Mouse (Mus musculus) megakaryocyte progenitor cell, adult 5-6 weeks (primary cell): ENCODE results near the gene Hist1h3c. TPM values are rescaled to one million over a fixed set of nuclear protein-coding genes. Genes with fewer than 3 reads are reported as not detected.
A peak's percentile ranks its signal among the peaks of the same experiment; 100 is the strongest.

Source experiments
- ATAC-seq: replicated peaks from 2 replicates; pipeline ENCODE4 v1.8.0; 2016; ENCODE audit warnings: mild to moderate bottlenecking, moderate TSS enrichment, inconsistent platforms; ENCODE audit not compliant: poor library complexity
- total RNA-seq, 2 experiments: library from RNA; stranded (forward) in 1 of 2; stranded (reverse) in 1 of 2; fragments of 157-497, 149-512 nt in 1 of 2; fragments of 200-1000 nt in 1 of 2; gene quantifications; 2 replicates each; pipeline versions ENCODE4 v1.2.3 to v1.2.4; 2015 to 2017

Hist1h3c gene
- total RNA-seq, 2 experiments from 2014 or later = 88.8 to 756 TPM

DNA sequence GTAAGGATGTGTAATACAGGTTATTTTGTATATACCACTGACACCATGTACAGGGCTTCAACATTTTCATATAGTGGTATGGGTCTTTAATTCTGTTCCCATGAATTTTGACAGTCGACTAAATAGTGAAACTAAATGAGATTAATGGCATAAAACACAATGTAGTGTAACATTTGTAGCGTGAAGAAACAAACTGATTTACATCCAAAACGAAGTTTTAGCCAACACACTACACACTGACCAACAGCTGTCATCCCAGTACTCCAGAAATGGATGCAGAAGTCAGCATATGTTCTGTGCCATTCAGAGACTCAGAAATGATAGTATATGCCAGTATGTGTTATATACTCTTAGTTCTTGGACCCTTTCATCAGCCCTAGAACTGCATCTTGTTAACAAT lies 12.5 kb upstream of the Hist1h3c start:
- ATAC-seq = no peak

DNA sequence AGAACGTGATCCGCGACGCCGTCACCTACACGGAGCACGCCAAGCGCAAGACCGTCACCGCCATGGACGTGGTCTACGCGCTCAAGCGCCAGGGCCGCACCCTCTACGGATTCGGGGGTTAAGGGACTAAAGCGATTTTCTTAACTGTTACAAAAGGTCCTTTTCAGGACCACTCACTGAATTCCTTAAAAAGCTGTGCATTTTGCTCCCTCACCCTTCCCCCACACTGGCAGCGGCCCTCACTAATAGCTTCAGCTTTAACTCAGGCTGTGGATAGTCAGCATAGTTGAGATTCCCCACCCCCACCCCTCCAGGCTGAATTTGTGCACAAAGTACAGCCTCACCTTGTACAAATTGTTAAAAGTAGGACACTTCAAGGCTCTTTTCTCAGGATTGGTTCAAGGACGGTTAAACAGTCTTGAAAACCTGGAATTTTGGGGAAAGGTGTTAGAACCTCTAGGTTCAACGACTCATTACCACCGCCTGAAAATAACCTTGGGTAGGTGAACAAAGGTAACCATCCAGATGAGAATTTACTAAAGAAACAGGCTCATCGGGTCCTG lies 11.9 kb upstream of the Hist1h3c start:
- ATAC-seq = peak; percentile 25

DNA sequence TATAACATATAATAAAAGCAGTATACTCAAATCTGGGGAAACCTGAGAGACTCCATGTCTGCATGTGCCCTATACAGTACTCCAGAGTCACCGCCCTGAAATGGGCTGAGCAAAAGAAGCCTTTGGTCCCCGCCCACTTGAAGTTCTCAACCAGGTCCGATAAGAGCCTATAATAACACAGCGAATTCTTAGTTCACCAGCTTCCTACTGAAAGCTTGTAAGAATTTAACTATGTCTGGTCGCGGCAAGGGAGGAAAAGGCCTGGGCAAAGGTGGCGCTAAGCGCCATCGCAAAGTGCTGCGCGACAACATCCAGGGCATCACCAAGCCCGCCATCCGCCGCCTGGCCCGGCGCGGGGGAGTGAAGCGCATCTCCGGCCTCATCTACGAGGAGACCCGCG lies 11.4 kb upstream of the Hist1h3c start, which contains the start of gene Hist1h4b:
Hist1h4b (plus strand) TSS at position 224 of the 400 bp plus-strand sequence.
- ATAC-seq = peak; percentile 51

- no peak for ATAC-seq
Observed at GRCm38 (mm10) chr13:23755000-23755399, 9.6 kb upstream of the Hist1h3c start.

DNA sequence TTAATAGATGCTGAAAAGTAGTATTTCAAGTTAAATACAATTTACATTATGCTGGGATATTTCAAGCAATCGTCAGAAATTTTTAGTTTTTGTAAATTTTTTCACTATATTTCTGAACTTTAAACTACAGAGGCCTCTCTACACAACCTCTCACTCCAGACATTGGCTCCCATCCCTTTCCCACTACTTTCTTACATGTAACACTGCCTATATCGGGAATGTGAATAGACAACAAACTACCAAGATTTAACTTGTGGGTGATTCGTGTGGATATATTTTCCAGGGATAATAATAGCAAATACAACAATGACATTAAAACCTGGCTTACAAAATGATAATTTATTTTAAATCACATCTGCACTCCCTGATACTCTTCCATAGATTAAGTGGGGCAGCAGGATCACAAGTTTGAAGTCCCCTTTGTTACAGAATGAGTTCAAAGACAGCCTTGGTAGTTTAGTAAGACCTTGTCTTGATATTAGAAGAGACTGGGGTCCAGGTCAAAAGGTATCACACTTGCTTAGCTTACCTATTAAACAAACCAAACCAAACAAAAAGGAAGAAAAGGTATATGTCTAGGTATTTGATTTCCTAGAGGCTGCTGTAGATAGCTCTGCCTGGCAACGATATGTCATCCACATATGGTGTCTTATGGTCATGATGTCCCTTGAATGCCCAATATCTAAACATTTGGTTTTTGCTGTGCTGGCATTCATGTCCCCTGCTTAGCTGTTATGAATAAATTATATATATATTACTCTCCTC lies 8.1 kb upstream of the Hist1h3c start:
- no peak for ATAC-seq

DNA sequence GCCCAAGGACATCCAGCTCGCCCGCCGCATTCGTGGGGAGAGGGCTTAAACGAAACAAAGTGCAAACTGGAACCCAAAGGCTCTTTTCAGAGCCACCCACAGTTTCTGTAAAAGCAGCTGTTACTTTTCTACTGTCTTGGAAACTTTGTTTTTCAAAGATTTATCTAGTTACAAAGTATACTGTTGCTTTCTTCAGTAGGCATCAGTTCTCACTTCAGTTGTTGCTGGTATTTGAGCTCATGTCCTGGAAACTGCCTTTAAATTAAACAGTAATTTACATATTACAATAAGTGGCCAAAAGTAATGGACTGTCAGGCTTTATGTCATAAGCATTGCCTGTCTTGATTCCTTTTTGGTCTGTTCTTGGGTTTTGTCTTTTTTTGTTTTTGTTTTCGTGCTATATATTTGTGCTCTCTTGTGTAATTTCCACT lies 7.4 kb upstream of the Hist1h3c start:
- no peak for ATAC-seq

DNA sequence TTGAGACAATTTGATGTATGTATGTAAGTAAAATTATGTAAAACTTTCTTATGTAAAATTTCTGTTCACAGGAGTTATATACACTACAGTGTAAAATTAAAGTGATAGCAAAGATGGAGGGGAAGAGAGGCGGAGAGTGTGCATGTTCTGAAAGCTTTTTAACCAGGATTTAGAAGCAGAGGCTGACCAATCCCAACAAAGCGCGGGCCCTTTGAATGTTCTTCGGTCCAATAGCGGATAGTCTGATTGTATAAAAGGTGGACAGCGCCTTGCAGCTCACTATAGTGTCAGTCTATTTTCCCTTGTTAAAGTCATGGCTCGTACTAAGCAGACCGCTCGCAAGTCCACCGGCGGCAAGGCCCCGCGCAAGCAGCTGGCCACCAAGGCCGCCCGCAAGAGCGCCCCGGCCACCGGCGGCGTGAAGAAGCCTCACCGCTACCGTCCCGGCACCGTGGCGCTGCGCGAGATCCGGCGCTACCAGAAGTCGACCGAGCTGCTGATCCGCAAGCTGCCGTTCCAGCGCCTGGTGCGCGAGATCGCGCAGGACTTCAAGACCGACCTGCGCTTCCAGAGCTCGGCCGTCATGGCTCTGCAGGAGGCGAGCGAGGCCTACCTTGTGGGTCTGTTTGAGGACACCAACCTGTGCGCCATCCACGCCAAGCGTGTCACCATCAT lies 6.8 kb upstream of the Hist1h3c start, which contains the start of gene Hist1h3b:
Hist1h3b (plus strand) TSS at position 201 of the 675 bp plus-strand sequence.
- peak; percentile 63 for ATAC-seq

GRCm38 (mm10) chr13:23751478-23751956 lies 6.1 kb upstream of the Hist1h3c start:
- peak; percentile 13 for ATAC-seq

- peak; percentile 59 for ATAC-seq
Observed at GRCm38 (mm10) chr13:23750839-23751477, 5.6 kb upstream of the Hist1h3c start, which contains the start of gene Hist1h2ab. TSS of gene Hist1h2ab (plus strand) at chr13:23751126.

DNA sequence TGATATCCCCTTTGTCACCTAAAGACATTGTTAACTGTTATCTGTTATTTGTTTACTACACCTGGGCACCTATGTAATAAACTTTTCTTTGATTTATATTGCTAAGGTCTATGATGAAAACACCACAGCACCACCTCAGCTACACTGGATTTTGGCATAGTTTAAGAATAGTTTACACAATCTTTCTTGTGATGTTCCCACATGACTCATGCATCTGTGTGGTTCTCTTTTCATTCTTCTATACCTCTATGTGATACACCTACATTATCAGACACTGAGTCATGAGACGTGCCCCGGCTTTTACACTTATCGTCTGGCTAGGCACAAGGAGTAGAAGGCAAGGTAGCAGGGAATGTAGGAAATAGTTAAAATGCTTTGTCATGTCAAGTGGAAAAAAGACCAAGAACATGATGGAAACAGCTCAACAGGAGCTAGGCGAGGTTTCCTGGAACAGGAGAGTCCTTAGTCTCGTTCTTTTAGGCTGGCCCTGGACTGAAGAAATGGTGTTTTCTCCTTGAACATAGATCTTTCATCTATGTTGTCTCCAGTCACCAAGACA lies 4.2 kb upstream of the Hist1h3c start:
- ATAC-seq = no peak

DNA sequence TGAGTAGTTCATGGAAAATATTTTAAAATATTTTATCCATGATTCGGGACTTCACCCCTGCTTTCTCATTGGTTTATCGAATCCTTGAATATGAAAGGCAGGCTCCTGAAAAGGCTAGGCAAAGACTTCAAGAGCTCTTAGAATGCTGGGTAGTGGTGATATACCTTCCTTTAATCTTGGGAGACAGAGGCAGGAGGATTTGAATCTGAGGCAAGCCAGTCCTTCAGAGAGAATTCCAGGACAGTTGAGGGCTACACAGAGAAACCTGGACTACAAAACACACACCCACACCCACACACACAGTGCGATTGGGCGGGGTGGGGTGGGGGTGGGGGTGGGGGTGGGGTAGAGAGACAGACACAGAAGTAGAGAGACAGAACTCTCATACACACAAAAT lies 2.5 kb upstream of the Hist1h3c start:
- ATAC-seq = no peak

GRCm38 (mm10) chr13:23747081-23747891 lies 1.9 kb upstream of the Hist1h3c start:
- ATAC-seq = 0 out of 2 replicates have a peak, but pooled peaks have one; percentile 1

DNA sequence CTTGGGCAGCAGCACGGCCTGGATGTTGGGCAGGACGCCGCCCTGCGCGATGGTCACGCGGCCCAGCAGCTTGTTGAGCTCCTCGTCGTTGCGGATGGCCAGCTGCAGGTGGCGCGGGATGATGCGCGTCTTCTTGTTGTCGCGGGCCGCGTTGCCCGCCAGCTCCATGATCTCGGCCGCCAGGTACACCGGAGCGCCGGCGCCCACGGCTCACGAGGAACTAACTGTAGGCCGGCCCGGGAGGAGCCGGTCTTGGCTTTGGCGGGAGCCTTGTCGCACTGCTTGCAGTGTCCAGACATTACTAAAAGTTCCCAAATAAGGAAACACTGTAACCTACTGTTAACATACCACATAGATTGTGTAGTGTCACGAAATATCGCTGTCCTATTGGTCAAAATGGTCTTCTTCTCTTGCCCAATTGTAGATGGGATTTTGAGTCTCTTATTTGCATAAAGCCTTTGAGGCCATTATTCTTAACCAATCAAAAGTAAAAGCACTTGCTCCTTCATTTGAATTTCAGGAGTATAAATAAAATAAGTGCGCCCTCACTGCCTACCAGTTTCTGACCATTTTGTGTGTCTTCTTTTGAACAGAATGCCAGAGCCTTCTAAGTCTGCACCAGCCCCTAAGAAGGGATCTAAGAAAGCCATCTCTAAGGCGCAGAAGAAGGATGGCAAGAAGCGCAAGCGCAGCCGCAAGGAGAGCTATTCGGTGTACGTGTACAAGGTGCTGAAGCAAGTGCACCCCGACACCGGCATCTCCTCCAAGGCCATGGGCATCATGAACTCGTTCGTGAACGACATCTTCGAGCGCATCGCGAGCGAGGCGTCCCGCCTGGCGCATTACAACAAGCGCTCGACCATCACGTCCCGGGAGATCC lies 1.0 kb upstream of the Hist1h3c start, which contains the start of gene Hist1h2bb:
Hist1h2bb (plus strand) TSS at position 534 of the 880 bp plus-strand sequence.
- peak; percentile 66 for ATAC-seq

GRCm38 (mm10) chr13:23744421-23745380 lies 701 bp downstream of the Hist1h3c start:
- ATAC-seq = no peak

DNA sequence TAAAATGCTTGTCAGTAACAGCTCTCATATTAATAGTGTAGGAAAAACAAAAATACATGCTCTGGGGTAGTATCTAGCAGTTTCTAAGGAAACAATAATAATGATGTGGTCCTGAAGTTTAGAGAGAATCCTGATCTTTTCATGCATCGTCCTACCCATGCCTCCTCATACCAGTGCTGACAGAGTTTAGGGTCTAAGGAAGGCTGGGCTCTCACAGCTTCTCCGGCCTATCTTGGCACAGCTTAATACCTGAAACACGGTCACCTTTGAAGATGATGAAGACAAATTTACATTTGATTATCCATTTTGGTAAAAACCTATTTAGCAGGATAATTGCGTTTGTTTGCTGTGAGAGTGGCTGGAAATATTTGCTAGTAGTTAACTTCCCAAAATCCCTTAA lies 1.4 kb downstream of the Hist1h3c start:
- ATAC-seq = no peak

GRCm38 (mm10) chr13:23743215-23743614 lies 2.2 kb downstream of the Hist1h3c start:
- no peak for ATAC-seq

GRCm38 (mm10) chr13:23742007-23742406 lies 3.4 kb downstream of the Hist1h3c start:
- no peak for ATAC-seq

DNA sequence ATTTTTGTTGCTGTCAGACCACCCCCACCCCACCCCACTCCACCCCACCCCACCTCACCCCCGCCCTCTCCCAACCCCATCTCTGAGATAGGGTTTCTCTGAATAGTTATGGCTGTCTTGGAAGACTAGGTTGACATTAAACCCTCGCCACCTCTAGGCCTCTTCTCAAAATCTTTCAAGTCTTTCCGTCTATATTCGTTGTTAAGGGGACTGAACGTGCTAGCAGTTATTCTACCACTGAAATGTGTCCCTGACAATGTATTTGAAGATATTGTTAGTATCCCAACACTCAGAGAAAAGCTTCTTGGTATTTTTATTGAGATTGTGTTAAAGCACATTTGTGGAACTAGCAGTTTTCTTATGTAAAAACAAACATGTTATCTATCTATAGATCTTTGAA lies 4.5 kb downstream of the Hist1h3c start:
- ATAC-seq = no peak
